Mouse (Mus musculus): ENCODE data around the gene Thoc6. TPM values are rescaled to one million over a fixed set of nuclear protein-coding genes. Genes with fewer than 3 reads are reported as not detected.

Thoc6 gene
- polyA plus RNA-seq, 1 experiment = 107 TPM

DNA sequence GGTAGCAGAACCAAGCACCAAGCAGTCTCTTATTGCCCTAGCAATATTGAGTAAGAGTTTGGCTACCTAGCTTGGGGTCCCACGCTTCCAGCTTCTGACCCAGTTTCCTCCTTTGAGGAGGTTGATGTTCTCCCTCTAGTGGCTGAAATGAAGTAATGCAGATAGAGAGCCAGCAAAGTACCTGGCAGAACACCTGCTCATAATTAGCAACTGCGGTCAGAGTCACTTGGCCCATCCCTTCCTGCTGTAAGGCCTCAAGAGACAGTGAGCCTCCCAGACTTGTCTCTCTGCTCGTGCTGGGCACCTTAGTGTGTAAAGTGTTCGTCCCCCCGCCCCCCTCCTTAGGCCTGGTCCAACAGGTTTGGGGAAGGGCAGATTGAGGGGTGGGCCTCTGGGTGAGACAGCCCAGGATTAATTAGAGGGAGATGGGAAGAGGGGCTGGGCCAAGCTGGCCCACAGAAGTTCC is 9.1 kb downstream of the Thoc6 start:
- no peak for TF ChIP-seq GATA1 (IDR thresholded peaks at IDR 0.05; ENCODE audit: low read length)

DNA sequence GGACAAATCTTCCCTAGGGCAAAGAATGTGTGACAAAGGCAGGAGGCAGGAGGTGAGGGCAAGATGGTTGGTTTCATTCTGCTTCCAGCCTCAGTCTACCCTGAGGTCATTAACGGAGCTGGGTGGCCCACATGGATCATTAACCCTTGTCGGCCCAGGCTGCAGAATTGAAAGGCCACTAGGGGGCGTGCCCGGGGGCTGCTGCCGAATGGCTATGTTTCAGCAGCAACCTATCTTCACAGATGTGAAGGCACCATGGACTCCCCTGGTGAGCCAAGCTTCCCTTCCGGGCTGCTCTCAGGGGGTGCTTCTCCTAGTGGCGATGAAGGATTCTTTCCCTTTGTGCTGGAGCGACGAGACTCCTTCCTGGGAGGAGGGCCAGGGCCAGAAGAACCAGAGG is 12.2 kb downstream of the Thoc6 start:
- TF ChIP-seq GATA1 (IDR thresholded peaks at IDR 0.05; ENCODE audit: low read length) = no peak

DNA sequence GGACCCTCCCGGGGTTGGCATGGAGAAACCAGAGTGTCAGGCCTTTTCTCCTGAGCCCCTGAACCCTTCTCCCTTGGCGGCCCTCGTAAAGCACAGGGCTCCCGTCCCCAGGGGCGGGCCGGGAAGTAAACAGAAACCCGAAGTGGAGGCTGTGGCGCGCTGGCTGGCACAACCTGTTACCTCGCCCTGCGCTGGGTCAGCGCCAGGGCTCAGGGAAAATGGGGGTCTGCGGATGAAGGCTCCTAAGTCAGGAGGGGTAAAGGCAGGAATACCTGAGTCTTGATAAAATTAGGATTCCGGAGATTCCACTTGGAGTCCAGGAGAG is 12.8 kb downstream of the Thoc6 start:
- no peak for TF ChIP-seq GATA1 (IDR thresholded peaks at IDR 0.05; ENCODE audit: low read length)

DNA sequence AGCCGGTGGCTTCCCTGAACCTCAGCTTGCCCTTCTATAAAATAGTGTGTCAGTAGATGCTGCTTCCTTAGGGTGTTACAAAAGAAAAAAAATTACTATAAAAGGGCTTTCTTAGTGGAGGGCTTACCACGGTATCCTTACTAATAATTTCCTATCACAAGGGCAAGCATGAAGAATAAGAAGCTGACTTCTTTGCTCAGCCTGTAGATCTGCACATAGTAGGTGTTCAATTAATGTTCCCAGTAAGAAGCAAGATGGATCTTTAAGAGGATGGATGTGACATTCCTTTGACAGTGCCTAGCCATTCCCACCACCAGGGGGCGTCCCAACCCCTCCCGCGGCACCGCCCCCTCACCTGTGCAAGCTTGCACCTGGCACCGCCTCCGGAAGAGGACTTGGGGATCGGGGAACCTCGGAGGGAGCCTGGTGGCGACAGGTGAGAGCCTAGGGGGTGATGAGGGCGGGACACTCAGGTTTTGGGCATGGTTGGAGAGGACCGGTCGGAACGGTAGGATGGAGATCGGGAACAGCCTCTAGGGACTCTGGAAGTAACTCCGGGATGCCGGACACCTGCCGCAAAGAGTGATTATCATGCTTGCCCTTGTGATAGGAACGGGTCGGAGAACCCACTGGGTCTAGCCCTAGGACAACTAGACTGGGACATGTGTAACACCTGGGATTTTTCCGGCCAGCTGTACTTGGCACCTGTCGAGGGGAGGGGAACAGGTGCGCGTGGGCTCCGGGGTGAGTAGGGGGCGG is 13.4 kb downstream of the Thoc6 start, which contains the start of gene Bicdl2:
Bicdl2 (plus strand) TSS at position 390 of the 759 bp plus-strand sequence.
- TF ChIP-seq GATA1 (IDR thresholded peaks at IDR 0.05; ENCODE audit: low read length) = no peak

DNA sequence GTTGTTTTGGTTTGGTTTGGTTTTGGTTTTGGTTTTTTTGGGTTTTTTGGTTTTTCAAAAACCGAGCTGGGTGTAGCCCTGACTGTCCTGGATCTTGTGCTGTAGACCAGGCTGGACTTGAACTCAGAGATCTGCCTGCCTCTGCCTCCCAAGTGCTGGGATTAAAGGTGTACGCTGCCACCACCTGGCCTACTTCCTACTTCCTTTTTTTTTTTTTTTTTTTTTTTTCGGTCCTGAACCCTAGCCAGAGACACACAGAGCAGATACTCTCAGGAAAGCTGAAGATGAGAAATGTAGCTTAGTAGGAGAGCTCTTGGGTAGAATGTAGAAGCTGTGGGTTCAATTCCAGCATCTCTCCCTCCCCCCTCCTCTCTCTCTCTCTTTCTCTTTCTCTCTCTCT is 15.2 kb downstream of the Thoc6 start:
- no peak for TF ChIP-seq GATA1 (IDR thresholded peaks at IDR 0.05; ENCODE audit: low read length)

DNA sequence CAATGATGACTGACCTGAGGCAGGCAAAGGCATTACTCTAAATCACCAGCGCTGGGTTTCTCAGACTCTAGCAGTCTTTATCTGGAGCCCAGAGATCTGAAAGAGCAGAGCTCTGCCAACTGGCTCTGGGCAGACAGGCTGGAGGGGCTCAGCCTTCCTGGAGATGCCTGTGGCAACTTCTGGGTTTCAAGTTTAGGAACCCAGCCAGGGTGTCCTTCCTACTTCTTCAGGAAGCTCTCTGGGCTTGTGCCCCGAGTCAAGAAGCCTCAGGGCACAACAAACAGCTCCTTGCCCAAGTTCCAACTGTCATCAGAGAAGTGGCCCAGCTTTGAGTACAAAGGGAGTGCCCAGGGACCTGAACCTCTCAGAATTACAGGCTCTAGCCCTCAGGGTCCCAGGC is 19.3 kb downstream of the Thoc6 start:
- TF ChIP-seq GATA1 (IDR thresholded peaks at IDR 0.05; ENCODE audit: low read length) = no peak

DNA sequence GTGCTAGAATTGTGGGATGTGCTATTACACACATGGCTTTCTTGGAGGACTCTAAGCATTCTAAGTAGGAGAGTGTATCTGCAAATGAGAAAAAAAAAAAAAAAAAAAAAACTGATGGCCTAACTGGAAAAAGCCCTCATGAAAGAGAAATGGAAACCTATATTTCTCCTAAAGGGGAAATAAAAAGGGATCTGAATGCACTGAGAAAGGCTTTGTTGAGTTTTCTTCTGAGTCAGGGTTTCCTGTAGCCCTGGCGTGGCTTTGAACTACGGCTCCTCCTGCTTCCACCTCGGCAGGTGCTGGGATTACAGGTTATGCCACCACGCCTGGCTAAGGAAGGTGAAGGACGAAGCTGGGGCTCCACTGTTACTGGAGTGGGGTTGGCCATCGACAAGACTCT is 19.7 kb downstream of the Thoc6 start:
- TF ChIP-seq GATA1 (IDR thresholded peaks at IDR 0.05; ENCODE audit: low read length) = no peak

DNA sequence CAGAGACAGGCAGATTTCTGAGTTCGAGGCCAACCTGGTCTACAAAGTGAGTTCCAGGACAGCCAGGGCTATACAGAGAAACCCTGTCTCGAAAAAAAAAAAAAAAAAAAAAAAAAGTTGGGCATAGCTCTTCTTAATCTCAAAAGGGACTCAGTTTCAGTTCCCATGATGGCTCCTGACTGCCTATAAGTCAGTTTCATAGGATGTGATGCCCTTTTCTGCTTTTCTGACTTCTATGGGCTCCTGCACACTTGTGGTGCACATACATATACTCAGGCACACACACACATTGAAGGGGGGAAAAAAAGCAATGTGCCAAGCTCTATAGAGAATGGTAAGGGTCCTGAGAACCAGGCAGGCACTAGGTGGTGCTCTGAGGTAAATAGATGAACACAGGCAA is 20.4 kb downstream of the Thoc6 start:
- TF ChIP-seq GATA1 (IDR thresholded peaks at IDR 0.05; ENCODE audit: low read length) = no peak

DNA sequence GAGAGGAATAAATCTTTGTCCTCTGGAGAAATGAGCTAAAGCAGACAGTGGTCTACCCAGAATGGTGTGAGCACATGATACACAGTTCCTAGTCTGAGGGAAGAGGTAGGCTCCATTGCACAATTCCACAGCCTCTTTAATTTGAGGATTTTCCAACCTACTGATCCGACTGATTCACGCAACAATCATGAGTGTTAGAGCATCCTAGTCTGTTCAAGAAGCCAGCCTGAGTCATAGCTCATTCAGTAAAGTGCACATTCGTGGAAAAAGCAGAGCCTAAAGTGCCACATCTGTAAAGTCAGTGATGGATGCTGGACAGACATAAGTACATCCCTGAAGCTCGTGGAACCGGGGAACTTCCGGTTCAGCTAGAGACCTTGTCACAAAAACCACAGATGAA is 22.3 kb downstream of the Thoc6 start:
- TF ChIP-seq GATA1 (IDR thresholded peaks at IDR 0.05; ENCODE audit: low read length) = no peak

DNA sequence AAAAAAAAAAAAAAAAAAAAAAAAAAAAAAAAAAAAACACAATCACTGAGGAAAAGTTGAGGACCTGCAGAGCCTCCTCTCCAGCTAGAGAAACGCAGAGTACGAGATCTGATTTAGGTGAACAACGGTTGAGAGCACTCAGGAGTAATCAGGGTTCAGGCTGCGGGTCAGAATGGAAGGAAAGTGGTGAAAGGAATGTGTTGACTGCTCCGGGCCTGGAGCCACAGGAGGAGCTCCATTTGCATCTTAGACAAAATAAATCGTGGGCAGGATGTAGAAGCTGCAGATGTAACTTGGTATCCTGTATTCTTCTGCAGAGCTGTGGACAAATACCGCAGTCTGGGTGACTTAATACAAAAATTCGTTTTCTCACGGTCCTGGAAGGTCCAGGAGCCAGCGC is 27.8 kb downstream of the Thoc6 start:
- TF ChIP-seq GATA1 (IDR thresholded peaks at IDR 0.05; ENCODE audit: low read length) = no peak

DNA sequence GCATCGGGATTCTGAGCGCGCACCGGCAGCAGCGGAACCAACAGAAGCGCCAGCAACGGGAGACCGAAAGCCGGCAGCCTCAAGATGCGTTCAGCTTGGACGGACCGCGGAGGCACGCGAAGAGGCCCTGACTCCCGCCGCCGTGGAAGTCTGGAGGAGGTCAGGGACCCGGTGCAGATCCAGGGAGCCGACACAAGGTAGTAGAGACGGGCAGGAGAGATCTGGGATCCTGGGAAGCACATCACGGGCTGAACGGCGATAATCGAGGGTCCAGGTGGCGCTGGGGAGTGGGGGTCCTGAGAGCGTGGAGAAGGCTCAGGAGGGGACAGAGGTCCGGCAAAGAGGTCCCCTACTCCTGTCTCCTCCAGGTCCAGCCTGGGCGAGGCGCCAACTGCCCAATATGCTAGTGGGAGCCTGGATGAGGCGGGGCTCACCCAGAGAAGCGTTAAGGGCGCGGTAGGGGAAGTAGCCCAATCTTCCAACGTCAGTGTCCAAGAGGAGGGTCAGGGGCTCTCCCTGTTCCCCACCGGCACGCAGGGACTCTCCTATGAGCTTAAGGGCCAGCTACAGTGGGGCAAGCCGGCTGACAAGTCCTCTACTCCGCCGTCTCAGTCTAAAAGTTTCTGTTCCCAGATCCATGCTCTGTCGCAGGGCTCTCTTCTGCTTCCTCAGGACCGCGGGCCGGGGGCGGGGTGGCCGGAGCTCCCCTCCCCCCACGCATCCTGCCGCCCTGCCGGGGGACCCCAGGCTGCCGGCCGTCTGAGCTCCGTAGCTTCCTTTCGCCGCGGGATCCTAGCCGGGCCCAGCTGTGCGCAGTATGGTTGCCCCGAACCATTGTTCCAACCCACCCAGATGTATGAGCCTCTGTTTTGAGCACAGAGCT is 28.8 kb downstream of the Thoc6 start, which contains the start of gene Mmp25:
Mmp25 (minus strand) TSS at position 665 of the 883 bp plus-strand sequence.
- no peak for TF ChIP-seq GATA1 (IDR thresholded peaks at IDR 0.05; ENCODE audit: low read length)

DNA sequence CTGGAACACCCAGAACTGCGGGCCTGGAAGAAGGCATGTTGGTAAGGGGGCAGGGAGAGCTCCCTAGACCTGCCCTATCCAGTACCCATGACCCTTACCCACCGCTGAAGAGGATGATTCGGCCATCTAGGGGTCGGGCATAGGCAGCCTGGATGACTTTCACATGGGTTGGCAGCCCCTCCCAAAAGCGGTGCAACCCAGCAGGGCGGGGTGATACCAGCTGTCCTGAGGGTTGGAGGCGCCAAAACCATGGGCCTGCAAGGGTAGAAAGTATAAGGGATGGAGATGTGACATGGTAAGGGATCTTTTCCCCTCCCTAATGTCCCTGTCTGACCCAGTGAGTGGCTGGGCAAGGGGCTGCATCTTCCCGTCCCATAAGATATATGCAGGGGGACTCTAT is 42.4 kb downstream of the Thoc6 start:
- no peak for TF ChIP-seq GATA1 (IDR thresholded peaks at IDR 0.05; ENCODE audit: low read length)

DNA sequence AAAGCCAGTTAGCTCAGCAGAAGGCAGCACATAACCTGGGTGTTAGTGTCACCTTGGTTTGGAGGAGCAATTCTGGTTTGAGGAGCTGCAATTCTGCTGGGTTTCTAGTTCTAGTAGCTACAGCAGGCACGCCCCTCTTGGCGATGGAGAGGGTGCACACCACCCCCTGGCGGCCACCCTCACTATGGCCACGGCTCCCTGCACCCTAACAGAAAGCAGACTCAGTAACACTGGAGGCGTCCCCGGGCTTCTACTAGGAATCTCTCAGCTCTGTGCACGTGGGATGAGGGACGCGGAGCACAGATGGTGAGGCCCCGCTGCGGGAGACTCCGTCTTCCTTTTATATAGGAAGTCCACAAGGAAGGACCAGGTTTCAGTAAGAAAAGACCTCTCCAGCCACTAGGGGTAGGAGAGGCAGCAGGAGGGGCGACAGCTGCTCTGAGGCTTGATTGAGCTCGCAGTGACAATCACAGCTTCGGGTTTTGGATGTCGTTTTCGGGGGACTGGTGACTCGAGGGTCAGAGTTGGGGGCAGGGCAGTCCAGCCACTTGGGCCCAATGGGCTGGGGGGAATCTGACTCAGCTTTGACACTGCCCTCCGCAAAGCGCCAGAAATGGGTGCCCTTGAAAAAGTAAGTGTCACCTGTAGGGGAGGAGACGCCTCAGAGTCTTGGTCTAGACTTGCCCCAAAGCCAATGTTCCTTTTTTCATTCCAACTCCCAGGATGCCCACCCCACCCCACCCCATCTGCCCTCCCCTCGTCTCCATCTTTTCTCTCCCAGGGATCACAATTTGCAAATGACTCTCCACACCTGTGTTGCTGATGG is 43.3 kb downstream of the Thoc6 start:
- no peak for TF ChIP-seq GATA1 (IDR thresholded peaks at IDR 0.05; ENCODE audit: low read length)

DNA sequence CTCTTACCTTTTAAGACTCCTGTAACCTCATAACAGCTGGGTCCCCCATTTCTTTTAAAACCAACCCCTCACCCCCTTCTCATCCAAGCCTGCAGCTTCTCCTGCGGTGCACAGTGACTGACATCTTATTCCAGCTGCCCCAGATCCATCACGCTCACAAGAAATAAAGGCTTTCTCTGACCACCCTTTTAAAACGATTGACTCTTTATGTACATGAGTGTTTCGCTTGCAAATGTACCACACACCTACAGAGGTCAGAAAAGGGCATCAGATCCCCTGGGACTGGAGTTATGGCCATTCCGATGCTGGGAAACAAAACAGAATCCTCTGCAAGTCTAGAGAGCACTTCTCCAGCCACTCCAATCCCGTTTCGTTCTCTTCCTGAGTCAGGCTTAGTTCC is 45.9 kb downstream of the Thoc6 start:
- no peak for TF ChIP-seq GATA1 (IDR thresholded peaks at IDR 0.05; ENCODE audit: low read length)

DNA sequence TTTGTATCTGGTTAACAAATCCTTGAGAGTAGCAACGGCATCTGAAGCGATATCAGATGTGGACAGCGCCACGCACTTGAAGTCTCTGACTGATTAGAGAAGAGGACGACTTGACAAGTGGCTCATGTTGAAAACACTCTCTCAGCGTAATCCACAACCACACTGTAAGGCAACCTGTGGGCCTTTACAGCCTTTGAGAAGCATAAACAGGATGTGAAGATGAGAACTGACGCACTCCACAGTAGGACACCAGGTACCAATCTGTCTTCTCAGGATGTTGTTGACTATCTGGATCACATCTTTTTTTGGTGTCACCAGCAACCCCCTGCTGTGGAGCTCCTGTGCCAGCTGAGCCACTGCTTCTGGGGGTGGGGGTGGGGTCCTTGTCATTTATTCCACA is 53.3 kb downstream of the Thoc6 start:
- TF ChIP-seq GATA1 (IDR thresholded peaks at IDR 0.05; ENCODE audit: low read length) = no peak

Other genes with a start within 250 kb of the Thoc6 start
- gene Vmn2r117, start 194.2 kb downstream of the Thoc6 start, polyA plus RNA-seq (2012) = not detected in 2 replicates
- 10.3 and 12.1 TPM in 2 replicates for gene Zfp213, start 109.6 kb downstream of the Thoc6 start, polyA plus RNA-seq (2012)
- gene Zfp13, start 74.4 kb downstream of the Thoc6 start, polyA plus RNA-seq (2012) = 0.21 TPM in 2 replicates
- not detected in 2 replicates for gene Zscan10, start 73.0 kb downstream of the Thoc6 start, polyA plus RNA-seq (2012)
- gene Mmp25, start 28.6 kb downstream of the Thoc6 start, polyA plus RNA-seq (2012) = not detected in 2 replicates
- not detected in 2 replicates for gene Bicdl2, start 13.4 kb downstream of the Thoc6 start, polyA plus RNA-seq (2012)
- 258 and 328 TPM in 2 replicates for gene Hcfc1r1, start 286 bp downstream of the Thoc6 start, polyA plus RNA-seq (2012)
- 5.5 and 6.2 TPM in 2 replicates for gene Tnfrsf12a, start 3.6 kb upstream of the Thoc6 start, polyA plus RNA-seq (2012)
- gene Cldn6, start 5.4 kb upstream of the Thoc6 start, polyA plus RNA-seq (2012) = not detected in 2 replicates
- gene Cldn9, start 10.1 kb upstream of the Thoc6 start, polyA plus RNA-seq (2012) = not detected in 2 replicates
- not detected in 2 replicates for gene 1520401A03Rik, start 48.9 kb upstream of the Thoc6 start, polyA plus RNA-seq (2012)
- gene Pkmyt1, start 52.5 kb upstream of the Thoc6 start, polyA plus RNA-seq (2012) = 104 and 119 TPM in 2 replicates
- 1.4 and 3.1 TPM in 2 replicates for gene Paqr4, start 67.0 kb upstream of the Thoc6 start, polyA plus RNA-seq (2012)
- gene Kremen2, start 72.0 kb upstream of the Thoc6 start, polyA plus RNA-seq (2012) = 0.06 and 0.21 TPM in 2 replicates
- gene Flywch1, start 97.7 kb upstream of the Thoc6 start, polyA plus RNA-seq (2012) = 23.5 and 36.1 TPM in 2 replicates
- not detected in 2 replicates for gene Flywch2, start 112.2 kb upstream of the Thoc6 start, polyA plus RNA-seq (2012)
- 91.1 and 315 TPM in 2 replicates for gene Srrm2, start 116.7 kb upstream of the Thoc6 start, polyA plus RNA-seq (2012)
- 819 and 1,233 TPM in 2 replicates for gene Elob, start 155.3 kb upstream of the Thoc6 start, polyA plus RNA-seq (2012)
- gene Prss33, start 162.2 kb upstream of the Thoc6 start, polyA plus RNA-seq (2012) = not detected in 2 replicates
- not detected in 2 replicates for gene Prss32, start 170.0 kb upstream of the Thoc6 start, polyA plus RNA-seq (2012)
- not detected in 2 replicates for gene Prss41, start 170.3 kb upstream of the Thoc6 start, polyA plus RNA-seq (2012)
- not detected in 2 replicates for gene Prss21, start 194.2 kb upstream of the Thoc6 start, polyA plus RNA-seq (2012)
- gene Dcpp1, start 207.0 kb upstream of the Thoc6 start, polyA plus RNA-seq (2012) = not detected in 2 replicates
- not detected in 2 replicates for gene Dcpp2, start 207.0 kb upstream of the Thoc6 start, polyA plus RNA-seq (2012)
- not detected in 2 replicates for gene Dcpp3, start 243.6 kb upstream of the Thoc6 start, polyA plus RNA-seq (2012)